Mouse (Mus musculus): Measurements from ENCODE around the gene Commd1. TPM values are rescaled to one million over a fixed set of nuclear protein-coding genes. Genes with fewer than 3 reads are reported as not detected.

The Commd1 gene
- total and polyA plus RNA-seq, 3 experiments = 3.9 to 112 (median 86.6) TPM

- DNase-seq = no peak
Measured at GRCm38 (mm10) chr11:22950131-22950530, 32.1 kb downstream of the Commd1 start.

- DNase-seq = peak; percentile 53
Measured at GRCm38 (mm10) chr11:22949101-22949500, 33.1 kb downstream of the Commd1 start.

- no peak for DNase-seq
Measured at GRCm38 (mm10) chr11:22938983-22939382, 43.2 kb downstream of the Commd1 start.

GRCm38 (mm10) chr11:22937716-22938316, 44.4 kb downstream of the Commd1 start:
- DNase-seq = no peak

- DNase-seq = no peak
Measured at GRCm38 (mm10) chr11:22936446-22937125, 45.6 kb downstream of the Commd1 start.

GRCm38 (mm10) chr11:22932167-22932566, 50.0 kb downstream of the Commd1 start:
- DNase-seq = no peak

GRCm38 (mm10) chr11:22931320-22931905, 50.8 kb downstream of the Commd1 start:
- no peak for DNase-seq

- no peak for DNase-seq
Measured at GRCm38 (mm10) chr11:22930129-22930528, 52.1 kb downstream of the Commd1 start.

- DNase-seq = peak; percentile 62
Measured at GRCm38 (mm10) chr11:22928586-22929169, 53.5 kb downstream of the Commd1 start.

- no peak for DNase-seq
Measured at GRCm38 (mm10) chr11:22923606-22924005, 58.6 kb downstream of the Commd1 start.

GRCm38 (mm10) chr11:22922546-22922945, 59.6 kb downstream of the Commd1 start:
- DNase-seq = no peak

GRCm38 (mm10) chr11:22919336-22919735, 62.8 kb downstream of the Commd1 start:
- no peak for DNase-seq

GRCm38 (mm10) chr11:22917786-22918185, 64.4 kb downstream of the Commd1 start:
- no peak for DNase-seq

- DNase-seq = no peak
Measured at GRCm38 (mm10) chr11:22913744-22914143, 68.4 kb downstream of the Commd1 start.

- DNase-seq = no peak
Measured at GRCm38 (mm10) chr11:22911831-22912230, 70.4 kb downstream of the Commd1 start.

- no peak for DNase-seq
Measured at GRCm38 (mm10) chr11:22906453-22906865, 75.7 kb downstream of the Commd1 start.

GRCm38 (mm10) chr11:22902923-22903322, 79.3 kb downstream of the Commd1 start:
- DNase-seq = no peak

GRCm38 (mm10) chr11:22900041-22900440, 82.1 kb downstream of the Commd1 start:
- no peak for DNase-seq

- no peak for DNase-seq
Measured at GRCm38 (mm10) chr11:22897642-22898041, 84.5 kb downstream of the Commd1 start.

GRCm38 (mm10) chr11:22897127-22897526, 85.1 kb downstream of the Commd1 start:
- peak; percentile 44 for DNase-seq

GRCm38 (mm10) chr11:22893075-22893474, 89.1 kb downstream of the Commd1 start:
- no peak for DNase-seq

- no peak for DNase-seq
Measured at GRCm38 (mm10) chr11:22892466-22892865, 89.7 kb downstream of the Commd1 start.

GRCm38 (mm10) chr11:22891876-22892275, 90.3 kb downstream of the Commd1 start:
- peak; percentile 65 for DNase-seq

Measured in adrenal gland, adult 2 months (tissue).